Mouse (Mus musculus) kidney, embryonic 15.5 days (tissue): Measurements from ENCODE around the gene Safb2. TPM values are rescaled to one million over a fixed set of nuclear protein-coding genes. Genes with fewer than 3 reads are reported as not detected.

Experiments
- ATAC-seq: fragments of 200-750 bp; cut with Nextera tagmentation; replicated peaks from 2 replicates; pipeline ENCODE4 v1.8.0; 2017; ENCODE audit warnings: moderate TSS enrichment; ENCODE audit not compliant: low FRiP score
- H3K27ac ChIP-seq: fragments of 300-500 bp; sonication (generic); 2 replicates; pipeline ENCODE4 v1.5.1; 2015; ENCODE audit warnings: mild to moderate bottlenecking, inconsistent platforms
- H3K27me3 ChIP-seq: fragments of 300-500 bp; sonication (generic); 2 replicates; pipeline ENCODE4 v1.6.1; 2015; ENCODE audit warnings: inconsistent platforms
- H3K36me3 ChIP-seq: fragments of 300-500 bp; sonication (generic); 2 replicates; pipeline ENCODE4 v1.6.1; 2015; ENCODE audit warnings: inconsistent platforms
- H3K4me1 ChIP-seq: fragments of 300-500 bp; sonication (generic); 2 replicates; pipeline ENCODE4 v1.6.1; 2015; ENCODE audit warnings: inconsistent platforms
- H3K4me2 ChIP-seq: fragments of 300-500 bp; sonication (generic); 2 replicates; pipeline ENCODE4 v1.6.1; 2015; ENCODE audit warnings: moderate library complexity, mild to moderate bottlenecking, inconsistent platforms
- H3K4me3 ChIP-seq: fragments of 300-500 bp; sonication (generic); replicated peaks from 2 replicates; pipeline ENCODE4 v1.5.1; 2015; ENCODE audit warnings: mild to moderate bottlenecking, inconsistent platforms
- H3K9ac ChIP-seq: fragments of 300-500 bp; sonication (generic); 2 replicates; pipeline ENCODE4 v1.6.1; 2015; ENCODE audit warnings: mild to moderate bottlenecking, inconsistent platforms
- H3K9me3 ChIP-seq: fragments of 300-500 bp; sonication (generic); replicated peaks from 2 replicates; pipeline ENCODE4 v1.6.1; 2016; ENCODE audit warnings: inconsistent platforms
- WGBS: fragments of 180-500 bp; shearing (Covaris S2); methylation state at CpG from one replicate; pipeline ENCODE4 v1.1.7; 2015; ENCODE audit warnings: mixed read lengths; 5-methylcytosine and 5-hydroxymethylcytosine counted together
- polyA plus RNA-seq: library from polyadenylated mRNA; unstranded; fragments of >200 nt; fragmentation: Nextera tagmentation; extraction: Ambion mirVana; gene quantifications from 2 replicates; pipeline ENCODE4 v1.2.1, GENCODE M21; 2015

Gene Safb2
- polyA plus RNA-seq, 1 experiment from 2014 or later = 92.4 TPM

- Histone ChIP-seq H3K9ac (no peak overlapping the region), H3K4me1 (no peaks in the 10 kb centered on the region), H3K27me3 (no peaks in the 10 kb centered on the region), H3K36me3 (peaks cover 95% of the 10 kb centered on the region), H3K27ac (no peak overlapping the region), H3K4me2 (no peak overlapping the region), H3K4me3 (no peak overlapping the region), H3K9me3 (no peaks in the 10 kb centered on the region)
- ATAC-seq = no peak
- WGBS = 91% methylated on average over 3 of the region's 3 CpGs
These were observed 11.4 kb downstream of the Safb2 start for GRCm38 (mm10) chr17:56572939-56573338.

- Histone ChIP-seq H3K4me1 (no peaks in the 10 kb centered on the region), H3K9ac (no peak overlapping the region), H3K36me3 (peaks cover 95% of the 10 kb centered on the region), H3K9me3 (no peaks in the 10 kb centered on the region), H3K4me3 (no peak overlapping the region), H3K27ac (no peak overlapping the region), H3K4me2 (no peak overlapping the region), H3K27me3 (no peaks in the 10 kb centered on the region)
- no peak for ATAC-seq
- WGBS = 50% methylated on average over 1 of the region's 1 CpGs
These were observed 12.2 kb downstream of the Safb2 start for GRCm38 (mm10) chr17:56572154-56572553.

- WGBS = 84% methylated on average over 4 of the region's 4 CpGs
- H3K9me3 ChIP-seq = no peaks in the 10 kb centered on the region
- no peak overlapping the region for H3K27ac ChIP-seq
- H3K9ac ChIP-seq = no peak overlapping the region
- H3K36me3 ChIP-seq = peaks cover 98% of the 10 kb centered on the region
- ATAC-seq = no peak
- H3K4me2 ChIP-seq = no peak overlapping the region
- H3K4me3 ChIP-seq = no peak overlapping the region
- H3K27me3 ChIP-seq = no peaks in the 10 kb centered on the region
- H3K4me1 ChIP-seq = no peaks in the 10 kb centered on the region
These were observed 14.1 kb downstream of the Safb2 start for GRCm38 (mm10) chr17:56570287-56570686.

- no peak overlapping the region for H3K4me2 ChIP-seq
- no peaks in the 10 kb centered on the region for H3K4me1 ChIP-seq
- H3K9ac ChIP-seq = no peak overlapping the region
- no peak overlapping the region for H3K27ac ChIP-seq
- H3K27me3 ChIP-seq = no peaks in the 10 kb centered on the region
- H3K9me3 ChIP-seq = no peaks in the 10 kb centered on the region
- H3K36me3 ChIP-seq = peaks cover 100% of the 10 kb centered on the region
- no peak for ATAC-seq
- 96% methylated on average over 4 of the region's 4 CpGs for WGBS
- H3K4me3 ChIP-seq = no peak overlapping the region
These were observed 17.0 kb downstream of the Safb2 start for GRCm38 (mm10) chr17:56567370-56567769.

GRCm38 (mm10) chr17:56566918-56567317, 17.5 kb downstream of the Safb2 start:
- no peak overlapping the region for H3K4me3 ChIP-seq
- 91% methylated on average over 5 of the region's 5 CpGs for WGBS
- no peak overlapping the region for H3K27ac ChIP-seq
- H3K9me3 ChIP-seq = no peaks in the 10 kb centered on the region
- no peak for ATAC-seq
- H3K4me1 ChIP-seq = no peaks in the 10 kb centered on the region
- no peak overlapping the region for H3K9ac ChIP-seq
- no peaks in the 10 kb centered on the region for H3K27me3 ChIP-seq
- H3K36me3 ChIP-seq = peaks cover 100% of the 10 kb centered on the region
- no peak overlapping the region for H3K4me2 ChIP-seq

GRCm38 (mm10) chr17:56566293-56566692, 18.1 kb downstream of the Safb2 start:
- H3K4me1 ChIP-seq = no peaks in the 10 kb centered on the region
- 95% methylated on average over 29 of the region's 29 CpGs for WGBS
- H3K4me2 ChIP-seq = no peak overlapping the region
- H3K27ac ChIP-seq = no peak overlapping the region
- H3K36me3 ChIP-seq = peaks cover 100% of the 10 kb centered on the region
- no peak for ATAC-seq
- no peaks in the 10 kb centered on the region for H3K9me3 ChIP-seq
- H3K4me3 ChIP-seq = no peak overlapping the region
- H3K9ac ChIP-seq = no peak overlapping the region
- no peaks in the 10 kb centered on the region for H3K27me3 ChIP-seq

- ATAC-seq = no peak
- no peak overlapping the region for H3K9ac ChIP-seq
- H3K4me2 ChIP-seq = no peak overlapping the region
- H3K36me3 ChIP-seq = peaks cover 66% of the 10 kb centered on the region
- no peaks in the 10 kb centered on the region for H3K4me1 ChIP-seq
- H3K9me3 ChIP-seq = no peaks in the 10 kb centered on the region
- WGBS = 91% methylated on average over 2 of the region's 2 CpGs
- H3K27me3 ChIP-seq = no peaks in the 10 kb centered on the region
- H3K4me3 ChIP-seq = no peak overlapping the region
- H3K27ac ChIP-seq = no peak overlapping the region
These were observed 22.5 kb downstream of the Safb2 start for GRCm38 (mm10) chr17:56561866-56562265.

GRCm38 (mm10) chr17:56560131-56560530, 24.3 kb downstream of the Safb2 start:
- Histone ChIP-seq H3K4me1 (no peaks in the 10 kb centered on the region), H3K27ac (no peak overlapping the region), H3K4me3 (no peak overlapping the region), H3K4me2 (no peak overlapping the region), H3K36me3 (peaks cover 49% of the 10 kb centered on the region), H3K27me3 (no peaks in the 10 kb centered on the region), H3K9me3 (no peaks in the 10 kb centered on the region), H3K9ac (no peak overlapping the region)
- WGBS = 72% methylated on average over 1 of the region's 1 CpGs
- no peak for ATAC-seq

GRCm38 (mm10) chr17:56559386-56559785, 25.0 kb downstream of the Safb2 start:
- no peaks in the 10 kb centered on the region for H3K9me3 ChIP-seq

GRCm38 (mm10) chr17:56558448-56558847, 25.9 kb downstream of the Safb2 start:
- Histone ChIP-seq H3K36me3 (peaks cover 32% of the 10 kb centered on the region), H3K4me1 (no peaks in the 10 kb centered on the region), H3K4me3 (no peak overlapping the region), H3K27ac (0 out of 2 replicates have a peak overlapping the region, but pooled peaks have one; percentile 18), H3K9ac (no peak overlapping the region), H3K27me3 (no peaks in the 10 kb centered on the region), H3K4me2 (no peak overlapping the region), H3K9me3 (no peaks in the 10 kb centered on the region)
- peak; percentile 65; the same call in 1 of the 2 replicates for ATAC-seq
- WGBS = 23% methylated on average over 3 of the region's 3 CpGs

More at GRCm38 (mm10) chr17:56559386-56559785, 25.0 kb downstream of the Safb2 start:
- peaks cover 41% of the 10 kb centered on the region for H3K36me3 ChIP-seq
- no peaks in the 10 kb centered on the region for H3K27me3 ChIP-seq
- no peak overlapping the region for H3K4me2 ChIP-seq
- H3K9ac ChIP-seq = no peak overlapping the region
- WGBS = 81% methylated on average over 3 of the region's 3 CpGs
- H3K4me1 ChIP-seq = no peaks in the 10 kb centered on the region
- no peak overlapping the region for H3K27ac ChIP-seq
- no peak overlapping the region for H3K4me3 ChIP-seq
- no peak for ATAC-seq

- Histone ChIP-seq H3K9ac (no peak within 1 kb of the TSS), H3K4me1 (peaks cover 9% of the 10 kb centered on the region; the same call in 1 of the 2 replicates), H3K4me2 (no peak within 1 kb of the TSS), H3K27me3 (no peaks in the 10 kb centered on the region), H3K9me3 (no peaks in the 10 kb centered on the region), H3K4me3 (no peak within 1 kb of the TSS), H3K27ac (0 out of 2 replicates have a peak within 1 kb of the TSS, but pooled peaks have one; percentile 38), H3K36me3 (no peaks in the 10 kb centered on the region)
- ATAC-seq = peak; percentile 63
- 73% methylated on average over 20 of the region's 20 CpGs for WGBS
These were observed 30.2 kb downstream of the Safb2 start, which contains the start of gene Gm20219 for GRCm38 (mm10) chr17:56554122-56554551. Gm20219 (minus strand) TSS chr17:56554387.

GRCm38 (mm10) chr17:56552781-56553363, 31.5 kb downstream of the Safb2 start:
- Histone ChIP-seq H3K9me3 (no peaks in the 10 kb centered on the region), H3K4me3 (no peak overlapping the region), H3K36me3 (no peaks in the 10 kb centered on the region), H3K9ac (no peak overlapping the region), H3K4me1 (peaks cover 9% of the 10 kb centered on the region; the same call in 1 of the 2 replicates), H3K27ac (no peak overlapping the region), H3K27me3 (no peaks in the 10 kb centered on the region), H3K4me2 (no peak overlapping the region)
- 0 out of 2 replicates have a peak, but pooled peaks have one; percentile 23 for ATAC-seq
- WGBS = 64% methylated on average over 5 of the region's 5 CpGs
